Mouse (Mus musculus) MEL (cell line): ENCODE results near the gene Cdkn1a. TPM values are rescaled to one million over a fixed set of nuclear protein-coding genes. Genes with fewer than 3 reads are reported as not detected.
A peak's percentile ranks its signal among the peaks of the same experiment; 100 is the strongest.

Experiments
- DNase-seq: peaks from one replicate; pipeline ENCODE4 v3.0.0; 2011; ENCODE audit warnings: low read depth, low spot score
- H3K27ac ChIP-seq: 2 replicates; pipeline ENCODE4 v1.5.1; 2012; ENCODE audit warnings: low read depth, mild to moderate bottlenecking, control low read depth, low read length, moderate library complexity; ENCODE audit not compliant: control insufficient read depth
- H3K27me3 ChIP-seq, 2 experiments: fragments of 150-350 bp in 1 of 2; sonication (generic) in 1 of 2; 2 replicates each; pipeline ENCODE4 v1.6.1; 2012; ENCODE audit warnings: low read length in 2 of 2, mild to moderate bottlenecking in 2 of 2, improper control_type of control experiment in 1 of 2, moderate library complexity in 1 of 2; ENCODE audit not compliant: insufficient read depth in 2 of 2, control insufficient read depth in 1 of 2
- H3K36me3 ChIP-seq, 2 experiments: 2 replicates each; pipeline ENCODE4 v1.6.1; 2012 to 2014; ENCODE audit warnings: low read length in 2 of 2, improper control_type of control experiment in 1 of 2, inconsistent platforms in 1 of 2, mild to moderate bottlenecking in 1 of 2; ENCODE audit not compliant: insufficient read depth in 2 of 2, control insufficient read depth in 1 of 2
- H3K4me1 ChIP-seq, 2 experiments: fragments of 150-350 bp in 1 of 2; sonication (generic) in 1 of 2; 2 replicates each; pipeline ENCODE4 v1.6.1; 2012; ENCODE audit warnings: low read length in 2 of 2, improper control_type of control experiment in 1 of 2, mild to moderate bottlenecking in 1 of 2; ENCODE audit not compliant: insufficient read depth in 2 of 2, control insufficient read depth in 1 of 2
- H3K4me3 ChIP-seq, 2 experiments: fragments of 150-350 bp in 1 of 2; sonication (generic) in 1 of 2; 2 replicates each; pipeline ENCODE4 v1.5.1; 2012; ENCODE audit warnings: low read depth in 2 of 2, low read length in 2 of 2, mild to moderate bottlenecking in 2 of 2, moderate library complexity in 2 of 2, control low read depth in 1 of 2, improper control_type of control experiment in 1 of 2; ENCODE audit not compliant: control insufficient read depth in 1 of 2, insufficient read depth in 1 of 2
- H3K79me2 ChIP-seq: 2 replicates; pipeline ENCODE4 v1.6.1; 2012; ENCODE audit warnings: mild to moderate bottlenecking, low read length, moderate library complexity; ENCODE audit not compliant: control insufficient read depth, poor library complexity, insufficient read depth
- H3K9ac ChIP-seq: 2 replicates; pipeline ENCODE4 v1.6.1; 2012; ENCODE audit warnings: low read depth, mild to moderate bottlenecking, control low read depth, low read length, moderate library complexity; ENCODE audit not compliant: control insufficient read depth, poor library complexity, severe bottlenecking
- H3K9me3 ChIP-seq: fragments of 150-350 bp; sonication (generic); replicated peaks from 2 replicates; pipeline ENCODE4 v1.6.1; 2012; ENCODE audit warnings: mild to moderate bottlenecking, low read length, improper control_type of control experiment, moderate library complexity; ENCODE audit not compliant: insufficient read depth
- CHD1 ChIP-seq: IDR thresholded peaks from 2 replicates; pipeline ENCODE4 v1.6.1; 2012; ENCODE audit warnings: low read depth, mild to moderate bottlenecking, inconsistent platforms, low read length, improper control_type of control experiment
- ELF1 ChIP-seq: IDR thresholded peaks from 2 replicates; pipeline ENCODE4 v1.6.1; 2014; ENCODE audit warnings: low read depth, mild to moderate bottlenecking, inconsistent platforms, low read length, improper control_type of control experiment, moderate library complexity
- EP300 ChIP-seq, 2 experiments: IDR thresholded peaks; 2 replicates each; pipeline ENCODE4 v1.6.1; 2011; ENCODE audit warnings: improper control_type of control experiment in 2 of 2, low read length in 2 of 2, low read depth in 1 of 2, mild to moderate bottlenecking in 1 of 2
- ETS1 ChIP-seq: IDR thresholded peaks from 2 replicates; pipeline ENCODE4 v1.6.1; 2012; ENCODE audit warnings: low read depth, mild to moderate bottlenecking, inconsistent platforms, low read length, improper control_type of control experiment, moderate library complexity
- GATA1 ChIP-seq: IDR thresholded peaks from 2 replicates; pipeline ENCODE4 v1.6.1; 2011; ENCODE audit warnings: low read depth, low read length, improper control_type of control experiment
- HCFC1 ChIP-seq: IDR thresholded peaks from 2 replicates; pipeline ENCODE4 v1.6.1; 2012; ENCODE audit warnings: low read depth, mild to moderate bottlenecking, inconsistent platforms, low read length, improper control_type of control experiment, moderate library complexity
- KAT2A ChIP-seq: conservative IDR thresholded peaks from 2 replicates; pipeline ENCODE4 v1.6.1; 2012; ENCODE audit warnings: low read depth, low read length, improper control_type of control experiment, inconsistent platforms
- MAX ChIP-seq: IDR thresholded peaks from 2 replicates; pipeline ENCODE4 v1.6.1; 2011; ENCODE audit warnings: low read length, improper control_type of control experiment
- MXI1 ChIP-seq: IDR thresholded peaks from 2 replicates; pipeline ENCODE4 v1.6.1; 2011; ENCODE audit warnings: mild to moderate bottlenecking, low read depth, low read length, improper control_type of control experiment
- MYB ChIP-seq: IDR thresholded peaks from 2 replicates; pipeline ENCODE4 v1.6.1; 2011; ENCODE audit warnings: mild to moderate bottlenecking, low read depth, low read length, improper control_type of control experiment
- NELFE ChIP-seq: IDR thresholded peaks from 2 replicates; pipeline ENCODE4 v1.6.1; 2011; ENCODE audit warnings: low read depth, low read length, improper control_type of control experiment
- NRF1 ChIP-seq: IDR thresholded peaks from 2 replicates; pipeline ENCODE4 v1.6.1; 2014; ENCODE audit warnings: low read depth, mild to moderate bottlenecking, inconsistent platforms, low read length, improper control_type of control experiment, moderate library complexity; ENCODE audit not compliant: poor library complexity, insufficient read depth, severe bottlenecking
- POLR2AphosphoS2 ChIP-seq: IDR thresholded peaks from 2 replicates; pipeline ENCODE4 v1.6.1; 2011; ENCODE audit warnings: low read length, improper control_type of control experiment
- RAD21 ChIP-seq: IDR thresholded peaks from 2 replicates; pipeline ENCODE4 v1.6.1; 2011; ENCODE audit warnings: mild to moderate bottlenecking, low read depth, low read length, improper control_type of control experiment
- SMC3 ChIP-seq: IDR thresholded peaks from 2 replicates; pipeline ENCODE4 v1.6.1; 2011; ENCODE audit warnings: low read depth, low read length, improper control_type of control experiment
- TAL1 ChIP-seq: IDR thresholded peaks from 2 replicates; pipeline ENCODE4 v1.6.1; 2012; ENCODE audit warnings: mild to moderate bottlenecking, inconsistent platforms, low read length, moderate library complexity, mixed read lengths
- ZMIZ1 ChIP-seq: IDR thresholded peaks from 2 replicates; pipeline ENCODE4 v1.6.1; 2012; ENCODE audit warnings: low read depth, mild to moderate bottlenecking, inconsistent platforms, low read length, improper control_type of control experiment, moderate library complexity
- ZNF384 ChIP-seq: IDR thresholded peaks from 2 replicates; pipeline ENCODE4 v1.6.1; 2012; ENCODE audit warnings: low read depth, mild to moderate bottlenecking, inconsistent platforms, low read length, improper control_type of control experiment
- polyA plus RNA-seq, 2 experiments: library from polyadenylated mRNA; stranded (reverse) in 1 of 2; unstranded in 1 of 2; fragments of >175 nt in 1 of 2; fragments of >200 nt in 1 of 2; gene quantifications; 2 replicates each; pipeline versions ENCODE4 v1.2.1 to v1.2.4; 2012; ENCODE audit warnings: low replicate concordance in 2 of 2, low read depth in 1 of 2; ENCODE audit not compliant: insufficient read length in 2 of 2, insufficient read depth in 1 of 2, missing spikeins in 1 of 2
- total RNA-seq: library from RNA; depleted of rRNA; stranded (reverse); fragments of 300-350 nt; gene quantifications from 2 replicates; pipeline ENCODE4 v1.2.3, GENCODE M21; 2012

Gene Cdkn1a
- total and polyA plus RNA-seq, 3 experiments = 2.0 to 21.0 TPM; not detected in 1

GRCm38 (mm10) chr17:29141577-29141976 lies 50.8 kb downstream of the Cdkn1a start:
- peak overlapping the region; percentile 42; the same call in 1 of the 2 replicates for H3K27ac ChIP-seq
- peaks cover 11 to 29% of the 10 kb centered on the region in 2 experiments for H3K4me1 ChIP-seq
- H3K9me3 ChIP-seq = no peaks in the 10 kb centered on the region
- no peak for TF ChIP-seq SMC3
- peak; percentile 52; the same call in 1 of the 2 replicates for TF ChIP-seq MXI1
- peak; percentile 35 for TF ChIP-seq TAL1
- TF ChIP-seq ELF1 = 0 out of 2 replicates have a peak, but pooled peaks have one; percentile 32
- TF ChIP-seq EP300 (IDR thresholded peaks at IDR 0.05; ENCODE audit: low read depth in 1 of 2, low read length in 2 of 2) = peak in 1 of 2 experiments; percentile 55; a peak in 2 of 4 replicates
- no peaks in the 10 kb centered on the region for H3K27me3 ChIP-seq
- H3K79me2 ChIP-seq = no peaks in the 10 kb centered on the region
- no peak overlapping the region for H3K4me3 ChIP-seq
- no peak overlapping the region for H3K9ac ChIP-seq
- peak; percentile 63 for DNase-seq
- peaks cover 0 to 17% of the 10 kb centered on the region in 2 experiments; a peak in 2 of 4 replicates for H3K36me3 ChIP-seq

- H3K9me3 ChIP-seq = no peaks in the 10 kb centered on the region
- H3K9ac ChIP-seq = no peak overlapping the region
- no peak overlapping the region for H3K27ac ChIP-seq
- H3K4me1 ChIP-seq = peaks cover 11 to 29% of the 10 kb centered on the region in 2 experiments
- no peaks in the 10 kb centered on the region for H3K79me2 ChIP-seq
- H3K27me3 ChIP-seq = no peaks in the 10 kb centered on the region
- no peak for DNase-seq
- no peak for TF ChIP-seq SMC3
- TF ChIP-seq ZNF384 = no peak
- no peak for TF ChIP-seq EP300 (IDR thresholded peaks at IDR 0.05; ENCODE audit: low read depth in 1 of 2, low read length in 2 of 2)
- no peak for TF ChIP-seq CHD1
- TF ChIP-seq ZMIZ1 = no peak
- TF ChIP-seq ETS1 = no peak
- no peak for TF ChIP-seq NRF1
- TF ChIP-seq RAD21 = no peak
- TF ChIP-seq POLR2AphosphoS2 = no peak
- no peak for TF ChIP-seq GATA1
- TF ChIP-seq NELFE = no peak
- TF ChIP-seq MYB = no peak
- no peak for TF ChIP-seq KAT2A
- TF ChIP-seq MAX = no peak
- no peak for TF ChIP-seq TAL1
- TF ChIP-seq HCFC1 = no peak
- TF ChIP-seq, all 39 proteins: peak for 0
- Histone ChIP-seq H3K36me3 (peaks cover 0 to 17% of the 10 kb centered on the region in 2 experiments; a peak in 2 of 4 replicates), H3K4me3 (no peak overlapping the region)
These were observed 52.5 kb downstream of the Cdkn1a start for GRCm38 (mm10) chr17:29143266-29143665.
